Mouse (Mus musculus): ENCODE results near the gene Arhgdig.
"Not testable (repeated sequence)": the region's sequence is repeated elsewhere in the genome, so short reads cannot be mapped to it uniquely, and the experiment has no call there.

The Arhgdig gene

DNA sequence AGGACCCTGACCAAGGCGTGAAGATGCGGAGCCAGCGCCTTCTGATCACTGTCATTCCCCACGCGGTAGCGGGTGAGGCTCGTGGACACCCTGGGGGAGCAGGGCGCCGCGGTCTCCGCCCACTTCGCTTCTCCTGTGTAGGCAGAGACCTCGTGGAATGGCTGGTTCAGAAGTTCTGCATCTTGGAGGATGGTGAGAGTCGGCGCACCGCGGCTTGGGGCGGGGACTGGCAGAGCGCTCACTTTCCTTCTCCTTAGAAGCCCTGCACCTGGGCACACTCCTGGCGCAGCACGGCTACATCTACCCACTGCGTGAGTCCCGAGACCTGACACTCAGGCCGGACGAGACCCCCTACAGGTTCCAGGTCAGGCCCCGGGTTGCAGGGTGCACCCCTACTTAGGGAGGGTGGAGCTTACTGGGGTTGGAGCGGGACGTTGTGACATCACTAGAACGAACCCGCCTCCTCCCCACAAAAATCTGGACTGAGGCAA, 4.2 kb downstream of the Arhgdig start:
- DNase-seq, result peak; percentile 30 to 51

DNA sequence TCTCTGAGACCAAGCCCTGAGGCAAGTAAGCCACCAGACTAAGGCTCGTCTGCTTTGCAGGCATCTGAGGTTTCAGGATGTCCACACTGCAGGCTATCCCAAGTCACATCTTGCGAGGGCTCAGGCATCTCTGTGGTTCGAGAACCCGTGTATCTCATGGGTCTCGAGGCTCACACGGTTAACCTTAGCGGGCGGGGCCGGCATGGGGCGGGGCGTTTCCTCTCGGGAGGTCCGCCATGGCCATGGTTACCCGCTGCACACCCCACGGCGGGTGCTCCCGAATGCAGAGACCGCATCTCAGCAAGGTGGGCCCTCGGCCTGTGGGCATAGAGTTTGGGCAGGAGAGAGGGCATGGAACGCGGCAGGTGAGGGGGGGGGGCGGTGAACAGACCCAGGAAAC, 4.8 kb downstream of the Arhgdig start, which contains the start of gene Rgs11:
Rgs11 (plus strand) TSS at position 215 of the 400 bp plus-strand sequence.
- no peak for DNase-seq

DNA sequence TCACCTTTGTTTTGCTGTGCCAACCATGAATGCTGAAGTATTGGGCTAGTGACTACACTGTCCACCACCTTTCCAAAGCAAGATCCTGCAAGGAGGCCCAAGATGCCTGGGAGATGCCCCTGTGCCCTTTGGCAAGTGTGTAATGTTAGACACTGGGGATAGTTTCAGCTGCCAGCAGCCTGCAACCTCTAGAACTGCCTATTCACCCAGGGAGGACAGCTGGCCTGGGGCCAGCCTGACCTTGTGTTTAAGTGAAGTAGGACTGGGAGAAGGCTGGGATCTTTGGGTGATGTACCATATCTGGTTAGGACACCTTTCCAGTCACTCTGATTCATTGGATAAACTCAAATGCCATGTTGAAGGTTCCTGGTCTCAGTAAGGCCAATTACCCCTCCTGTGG, 5.6 kb downstream of the Arhgdig start:
- DNase-seq, result peak in 1 of 2 experiments; percentile 42

DNA sequence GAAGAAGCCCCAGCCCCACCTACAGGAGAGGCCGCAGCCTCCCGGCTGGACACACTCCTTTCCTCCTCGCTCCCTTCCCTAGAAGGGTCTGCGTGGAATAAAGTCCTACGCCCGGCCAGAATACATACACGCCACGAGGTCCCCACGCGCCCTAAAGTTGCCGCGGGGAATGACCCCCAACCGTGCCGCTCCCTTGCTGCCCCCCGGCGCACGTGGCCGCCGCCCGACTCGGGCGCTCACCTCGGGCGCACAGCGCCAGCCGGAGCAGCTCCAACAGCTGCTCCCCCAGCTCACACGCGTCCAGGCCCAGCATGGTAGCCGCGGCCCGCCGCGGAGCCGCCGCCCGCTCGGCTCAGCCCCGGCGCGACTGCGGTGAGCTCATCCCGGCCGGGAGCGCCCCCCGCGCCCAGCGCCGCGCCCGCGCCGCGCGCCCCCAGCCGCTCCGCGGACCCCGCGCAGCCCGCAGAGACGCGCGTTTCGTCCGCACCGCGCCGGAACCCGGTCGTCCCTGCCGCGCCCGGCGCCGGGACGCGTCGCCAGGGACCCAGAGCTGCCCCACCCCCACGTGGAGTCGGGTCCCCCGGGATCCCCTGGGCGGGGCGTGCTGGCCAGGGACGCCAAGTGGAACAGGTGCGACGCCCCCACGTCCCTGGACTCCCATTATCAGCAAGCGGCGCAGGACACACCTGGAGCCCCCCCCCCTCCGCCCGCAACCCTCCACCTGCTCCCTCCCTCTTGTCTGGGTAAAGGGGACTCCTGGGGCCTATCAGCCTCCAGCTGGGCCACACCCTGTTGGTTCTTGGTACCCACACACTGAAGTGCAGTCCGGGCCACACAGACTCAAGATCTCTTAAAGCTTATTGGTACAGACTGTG, 6.5 kb downstream of the Arhgdig start:
- no peak for DNase-seq

DNA sequence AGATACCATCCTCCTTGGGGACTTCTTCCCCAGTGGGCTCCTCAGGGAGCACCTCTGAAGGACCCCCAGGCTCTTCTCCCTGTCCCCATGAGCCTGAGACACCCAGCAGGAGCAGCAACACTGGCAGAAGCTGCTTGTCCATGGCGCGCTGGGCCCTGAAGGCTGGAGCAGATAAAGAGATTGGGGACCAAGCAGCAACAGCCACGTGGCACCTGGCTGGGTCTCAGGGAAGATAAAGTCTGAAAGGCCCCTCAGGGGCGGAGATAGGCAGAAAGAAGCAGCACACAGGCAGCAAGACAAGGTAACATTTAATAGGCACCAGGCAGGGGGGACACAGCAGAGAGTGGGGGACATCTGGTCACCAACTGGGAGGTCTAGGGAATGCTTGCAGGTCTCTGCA, 8.7 kb downstream of the Arhgdig start, which contains the start of gene Pdia2:
Pdia2 (minus strand) TSS at position 196 of the 400 bp plus-strand sequence.
- no peak for DNase-seq

DNA sequence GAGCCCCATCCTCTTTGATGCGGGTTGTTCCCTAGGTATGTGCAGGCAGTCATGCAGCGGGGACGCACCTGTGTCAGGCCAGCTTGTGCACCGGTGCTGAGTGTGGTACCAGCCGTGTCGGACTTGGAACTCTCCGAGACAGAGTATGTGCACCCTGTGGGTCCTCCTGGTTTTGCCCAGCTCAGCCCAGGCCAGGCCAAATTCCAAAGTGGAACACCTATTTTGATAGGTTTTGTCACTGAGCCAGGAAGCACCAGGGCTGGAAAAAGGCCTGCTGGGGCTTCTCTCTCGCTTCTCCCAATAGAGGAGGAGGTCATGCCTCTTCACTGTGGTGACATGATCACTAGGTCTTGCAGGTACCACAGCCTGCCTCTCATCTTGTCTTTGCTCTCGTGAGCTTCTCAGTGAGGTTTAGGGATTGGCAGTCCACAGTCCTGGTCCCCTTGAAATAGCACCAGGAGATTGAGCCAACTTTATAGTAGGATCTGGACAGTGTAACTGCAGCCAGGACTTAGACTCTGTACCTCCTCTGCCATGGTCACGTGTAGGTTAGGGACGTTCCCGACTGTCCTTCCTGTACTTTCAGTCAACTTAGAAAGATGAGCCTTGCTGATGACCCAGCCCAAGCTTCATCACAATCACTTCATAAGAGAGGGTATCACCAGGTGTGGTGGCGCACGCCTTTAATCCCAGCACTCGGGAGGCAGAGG, 14.9 kb downstream of the Arhgdig start:
- DNase-seq, result peak; percentile 79 to 80

DNA sequence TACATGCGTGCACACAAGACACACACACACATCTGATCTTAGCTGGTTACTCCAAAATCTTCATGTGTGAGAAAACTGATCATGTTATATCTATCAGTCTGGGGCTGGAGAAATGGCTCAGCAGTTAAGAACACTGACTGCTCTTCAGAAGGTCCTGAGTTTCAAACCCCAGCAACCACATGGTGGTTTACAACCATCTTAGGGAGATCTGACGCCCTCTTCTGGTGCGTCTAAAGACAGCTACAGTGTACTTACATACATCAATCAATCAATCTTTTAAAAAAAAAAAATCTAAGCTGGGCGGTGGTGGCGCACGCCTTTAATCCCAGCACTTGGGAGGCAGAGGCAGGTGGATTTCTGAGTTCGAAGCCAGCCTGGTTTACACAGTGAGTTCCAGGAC, 16.1 kb downstream of the Arhgdig start:
- not testable (repeated sequence) for DNase-seq

DNA sequence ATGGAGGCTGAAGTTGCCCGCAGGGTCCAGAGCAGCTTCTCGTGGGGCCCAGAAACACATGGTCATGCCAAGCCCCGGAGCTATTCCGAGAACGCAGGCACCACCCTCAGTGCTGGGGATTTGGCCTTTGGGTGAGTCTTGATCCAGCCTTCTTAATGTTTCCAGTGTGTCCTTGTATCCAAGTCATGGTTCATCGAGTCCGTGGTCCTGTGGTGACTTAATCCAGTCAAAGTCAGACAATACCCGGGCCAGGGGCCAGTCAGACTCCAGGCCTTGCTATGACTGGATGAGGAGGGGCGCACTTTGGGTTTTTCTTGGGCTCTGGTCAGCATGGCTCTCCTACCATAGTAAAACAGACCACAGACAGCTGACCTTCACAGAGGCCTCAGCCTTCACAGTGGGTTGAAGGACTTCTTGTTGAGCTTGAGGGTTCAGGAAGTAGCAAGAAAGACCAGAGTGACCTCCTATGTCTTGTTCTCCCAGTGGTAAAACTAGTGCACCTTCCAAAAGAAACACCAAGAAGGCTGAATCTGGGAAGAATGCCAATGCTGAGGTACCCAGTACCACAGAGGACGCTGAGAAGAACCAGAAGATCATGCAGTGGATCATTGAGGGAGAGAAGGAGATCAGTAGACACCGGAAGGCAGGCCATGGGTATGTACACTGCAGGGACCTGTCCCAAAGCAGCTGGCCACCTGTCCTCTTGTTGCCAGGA, 19.3 kb downstream of the Arhgdig start:
- peak in 1 of 2 experiments; percentile 41 for DNase-seq

DNA sequence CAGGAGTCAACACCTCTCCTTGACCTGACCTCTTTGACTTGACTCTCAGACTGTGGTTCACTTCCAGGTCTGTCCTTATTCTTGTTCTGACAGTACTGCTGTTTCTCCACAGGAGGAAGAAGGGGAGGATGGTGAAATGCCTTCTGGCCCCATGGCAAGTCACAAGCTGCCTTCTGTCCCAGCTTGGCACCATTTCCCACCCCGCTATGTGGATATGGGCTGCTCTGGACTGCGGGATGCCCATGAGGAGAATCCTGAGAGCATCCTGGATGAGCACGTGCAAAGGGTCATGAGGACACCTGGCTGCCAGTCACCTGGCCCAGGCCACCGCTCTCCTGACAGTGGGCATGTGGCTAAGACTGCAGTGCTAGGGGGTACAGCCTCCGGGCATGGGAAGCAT, 20.0 kb downstream of the Arhgdig start:
- DNase-seq, result no peak

DNA sequence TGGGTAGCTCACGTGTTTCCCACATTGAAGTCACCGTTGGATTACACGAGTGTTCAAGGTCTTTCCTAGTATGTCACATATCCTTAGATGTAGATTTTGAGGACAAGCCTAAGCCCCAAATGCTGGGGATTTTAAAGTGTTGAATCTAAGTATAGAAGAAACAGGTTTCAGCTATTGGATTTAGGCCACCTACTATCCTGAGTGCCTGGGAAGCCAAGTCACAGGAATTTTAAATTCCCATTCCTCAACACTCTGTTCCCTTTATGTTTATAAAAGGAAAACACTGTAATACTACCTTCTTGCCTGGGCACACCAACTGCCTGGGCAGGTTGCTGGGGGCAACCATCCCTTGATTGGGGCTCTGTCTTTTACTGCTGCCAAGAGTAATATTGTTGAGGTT, 26.4 kb downstream of the Arhgdig start:
- no peak for DNase-seq

DNA sequence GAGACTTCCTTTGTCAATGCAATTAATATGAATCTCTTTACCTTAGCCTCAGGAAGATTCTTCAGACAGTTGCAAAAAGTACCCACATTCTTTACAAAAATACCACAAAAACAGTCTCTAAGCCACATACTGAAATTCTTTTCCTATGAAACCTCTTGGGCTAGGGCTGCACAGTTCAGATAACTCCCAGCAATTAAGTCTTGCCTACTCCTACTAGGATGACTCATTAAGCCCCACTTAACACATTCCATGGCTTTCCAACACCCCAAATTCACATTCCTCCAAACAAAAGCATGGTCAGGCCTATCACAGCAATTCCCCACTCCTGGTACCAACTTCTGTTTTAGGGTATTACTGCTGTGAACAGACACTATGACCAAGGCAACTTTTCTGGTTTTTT, 29.0 kb downstream of the Arhgdig start:
- no peak for DNase-seq

DNA sequence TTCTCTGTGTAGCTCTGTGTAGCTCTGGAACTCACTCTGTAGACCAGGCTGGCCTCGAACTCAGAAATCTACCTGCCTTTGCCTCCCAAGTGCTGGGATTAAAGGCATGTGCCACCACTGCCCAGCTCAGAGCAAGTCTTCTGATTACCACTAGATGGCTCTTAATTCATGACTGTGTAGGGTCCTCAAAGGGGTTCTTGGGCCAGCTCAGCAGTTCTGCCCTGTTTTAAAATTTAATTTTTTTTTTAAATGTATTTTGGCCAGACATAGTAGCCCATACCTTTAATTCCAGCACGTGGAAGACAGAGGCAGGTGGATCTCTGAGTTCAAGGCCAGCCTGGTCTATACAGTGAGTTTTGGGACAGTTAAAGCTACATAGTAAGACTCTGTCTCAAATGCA, 32.3 kb downstream of the Arhgdig start:
- DNase-seq, result not testable (repeated sequence)

DNA sequence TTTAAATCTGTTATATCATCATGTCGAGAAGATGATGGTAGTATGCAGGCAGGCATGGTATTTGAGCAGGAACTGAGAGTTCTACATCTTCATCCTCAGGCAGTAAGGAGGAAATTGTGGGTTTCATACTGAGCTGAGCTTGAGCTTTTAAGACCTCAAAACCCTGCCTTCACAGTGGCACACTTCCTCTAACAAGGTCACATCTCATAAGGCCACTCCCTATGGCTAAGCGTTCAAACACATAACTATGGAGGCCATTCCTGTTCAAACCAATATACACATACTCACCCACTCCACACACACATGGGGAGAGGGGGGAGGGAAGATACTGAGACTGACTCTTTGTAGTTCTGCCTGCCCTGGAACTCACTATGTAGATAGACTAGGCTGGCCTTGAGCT, 39.5 kb downstream of the Arhgdig start:
- DNase-seq, result no peak

DNA sequence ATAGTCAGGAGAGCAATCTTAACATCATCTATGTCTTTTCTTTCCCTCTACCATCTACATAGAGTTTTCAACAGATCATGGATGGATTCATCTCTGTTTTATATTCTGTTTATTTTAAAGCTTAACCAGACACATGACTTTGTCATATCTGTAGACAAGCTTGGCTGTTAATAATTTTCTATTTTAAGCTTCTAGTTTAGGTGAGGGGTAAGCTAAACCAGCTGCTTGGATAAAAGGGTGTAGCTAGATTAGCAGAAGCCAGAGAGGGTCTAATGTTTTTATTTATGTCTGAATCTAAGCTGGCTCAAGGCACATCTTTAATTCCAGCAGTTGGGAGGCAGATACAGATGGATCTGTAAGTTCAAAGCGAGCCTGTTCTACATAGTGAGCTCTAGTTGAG, 44.9 kb downstream of the Arhgdig start:
- DNase-seq, result no peak

DNA sequence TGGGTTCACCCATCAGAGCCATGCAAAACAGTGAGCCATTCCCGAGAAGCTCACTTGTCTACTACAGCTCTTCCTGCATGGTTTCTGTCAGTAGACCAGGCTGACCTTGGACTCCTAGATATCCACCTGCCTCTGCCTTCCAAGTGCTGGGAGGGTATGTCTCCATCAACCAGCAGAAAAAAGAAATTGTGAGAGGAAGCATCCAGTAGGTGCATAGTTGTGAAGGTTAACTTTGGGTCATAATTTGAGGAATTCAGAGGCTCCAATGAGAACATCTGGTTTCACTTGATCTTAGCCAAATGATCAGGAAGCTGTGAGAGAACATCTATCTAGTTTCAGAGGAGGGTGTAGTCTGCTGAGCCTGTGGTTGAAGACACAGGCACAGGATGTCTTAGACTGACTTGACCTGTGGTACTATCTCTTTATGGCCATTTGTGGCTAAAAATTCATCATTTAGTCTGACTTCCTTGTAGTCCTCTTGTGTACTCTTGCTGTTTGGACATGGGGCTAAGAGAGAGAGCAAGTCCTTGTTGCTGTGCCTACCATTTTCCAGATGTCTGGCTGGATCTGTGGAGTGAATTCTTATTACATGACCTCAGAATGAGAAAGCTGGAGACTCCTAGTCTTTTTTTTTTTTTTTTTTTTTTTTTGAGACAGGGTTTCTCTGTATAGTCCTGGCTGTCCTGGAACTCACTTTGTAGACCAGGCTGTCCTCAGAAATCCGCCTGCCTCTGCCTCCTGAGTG, 55.5 kb downstream of the Arhgdig start:
- DNase-seq, result no peak
